Mouse (Mus musculus): ENCODE measurements at regions not wholly inside any gene's neighbourhood (a gene's known extent, or its start where the extent isn't known, plus 50 kb on each side); places are given as distances from the start of the nearest gene placed in this dataset.

- no peak for DNase-seq
Observed at GRCm38 (mm10) chr8:128296728-128297380, 61.5 kb upstream of the Nrp1 start.

GRCm38 (mm10) chr8:128302322-128302721 is 56.1 kb upstream of the Nrp1 start:
- peak; percentile 3 for DNase-seq

Small RNA genes lying in the stretch of these regions (microRNA-seq; reads per million reads assigned to microRNA genes)
- gene Mir21c: 0 reads per million in 2 experiments

Data from adrenal gland, adult 2 months (tissue).